In the genomic region with DNA sequence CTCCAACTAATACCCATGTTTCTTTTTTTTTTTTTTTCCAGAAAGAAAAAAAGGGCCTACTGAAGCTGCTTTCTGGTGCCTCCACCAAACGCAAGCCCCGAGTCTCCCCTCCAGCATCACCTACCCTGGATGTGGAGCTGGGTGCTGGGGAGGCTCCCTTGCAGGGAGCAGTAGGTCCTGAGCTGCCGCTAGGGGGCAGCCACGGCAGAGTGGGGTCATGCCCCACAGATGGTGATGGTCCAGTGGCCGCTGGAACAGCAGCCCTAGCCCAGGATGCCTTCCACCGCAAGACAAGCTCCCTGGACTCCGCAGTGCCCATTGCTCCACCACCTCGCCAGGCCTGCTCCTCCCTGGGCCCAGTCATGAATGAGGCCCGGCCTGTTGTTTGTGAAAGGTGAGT, we compare ENCODE assay signal across 13 mouse cellular contexts.
DNase-seq lines count a peak whose midpoint lies in the region; ATAC-seq and TF ChIP-seq lines count a peak whose summit lies in the region.
"Had no signal": no experiment of that assay in that cellular context is flagged by ENCODE, and none has a peak within 500 bp of the region (broad histone marks: within the 10 kb centered on the region; RNA-seq: fewer than 3 reads in every experiment).

No protein-coding gene starts in this region.

- no peaks in the 10 kb centered on the region for H3K9me3 ChIP-seq in kidney, embryonic 14.5 days (ENCODE audit: control insufficient read depth, low read length)
- H3K9me3 ChIP-seq: embryonic facial prominence, embryonic 15.5 days; liver, embryonic 13.5 days had no signal

- peak; percentile 54 for TF ChIP-seq CTCF in kidney, adult 2 months (conservative IDR thresholded peaks at IDR 0.05; ENCODE audit: insufficient read depth, insufficient read length, low read depth, low read length)
- peak; percentile 18; the same call in 1 of the 2 replicates for TF ChIP-seq CTCF in thymus, adult 2 months (IDR thresholded peaks at IDR 0.05; ENCODE audit: borderline replicate concordance, control insufficient read depth, extremely low read depth, insufficient read depth, low read length, poor library complexity)
- TF ChIP-seq CTCF in small intestine, adult 2 months (IDR thresholded peaks at IDR 0.05; ENCODE audit: extremely low read depth, insufficient read length, insufficient replicate concordance, low read depth, low read length), result peak; percentile 52; the same call in 1 of the 2 replicates

- H3K36me3 ChIP-seq in kidney, adult 2 months (ENCODE audit: control insufficient read depth, insufficient read depth, low read length), result peaks cover 11% of the 10 kb centered on the region
- H3K36me3 ChIP-seq in kidney, embryonic 14.5 days (ENCODE audit: control insufficient read depth, insufficient read depth, low read length), result peaks cover 31% of the 10 kb centered on the region
- no peaks in the 10 kb centered on the region for H3K36me3 ChIP-seq in thymus, adult 2 months (ENCODE audit: control insufficient read depth, insufficient read depth, low read length)
- H3K36me3 ChIP-seq in small intestine, adult 2 months (ENCODE audit: control insufficient read depth, insufficient read depth, low read length), result peaks cover 44% of the 10 kb centered on the region

- WGBS in kidney, adult 2 months, result 79% methylated on average over 9 of the region's 9 CpGs
- WGBS in kidney, embryonic 14.5 days, result 79% methylated on average over 9 of the region's 9 CpGs
- WGBS in thymus, adult 2 months, result 86% methylated on average over 9 of the region's 9 CpGs
- 79% methylated on average over 9 of the region's 9 CpGs for WGBS in small intestine, adult 2 months

- TF ChIP-seq POLR2A in kidney, adult 2 months (IDR thresholded peaks at IDR 0.05; ENCODE audit: low read depth, low read length), result no peak
- TF ChIP-seq POLR2A in thymus, adult 2 months (IDR thresholded peaks at IDR 0.05; ENCODE audit: control insufficient read depth, extremely low read depth, insufficient read depth, low read length, poor library complexity), result no peak
- no peak for TF ChIP-seq POLR2A in small intestine, adult 2 months (IDR thresholded peaks at IDR 0.05; ENCODE audit: low read depth, low read length)

- peaks cover 5% of the 10 kb centered on the region; the same call in 1 of the 2 replicates for H3K4me1 ChIP-seq in kidney, adult 2 months (ENCODE audit: control insufficient read depth, insufficient read depth, low read length)
- 0 out of 2 replicates have a peak, but pooled peaks cover 5% of the 10 kb centered on the region for H3K4me1 ChIP-seq in kidney, embryonic 14.5 days (ENCODE audit: control insufficient read depth, insufficient read depth, low read length)
- no peaks in the 10 kb centered on the region for H3K4me1 ChIP-seq in thymus, adult 2 months (replicated peaks; ENCODE audit: control insufficient read depth, insufficient read depth, low read length)
- H3K4me1 ChIP-seq in small intestine, adult 2 months (ENCODE audit: control insufficient read depth, insufficient read depth, insufficient read length, low read length), result peaks cover 2% of the 10 kb centered on the region

- H3K9ac ChIP-seq in kidney, embryonic 14.5 days (ENCODE audit: low read depth, low read length), result no peak overlapping the region
- H3K9ac ChIP-seq: embryonic facial prominence, embryonic 15.5 days; liver, embryonic 13.5 days had no signal

- no peak overlapping the region for H3K4me3 ChIP-seq in kidney, adult 2 months (ENCODE audit: insufficient read depth, low read depth, low read length)
- H3K4me3 ChIP-seq in kidney, embryonic 14.5 days (ENCODE audit: low read length), result no peak overlapping the region
- no peak overlapping the region for H3K4me3 ChIP-seq in thymus, adult 2 months (ENCODE audit: control insufficient read depth, insufficient read depth, low read length)
- H3K4me3 ChIP-seq in small intestine, adult 2 months (ENCODE audit: low read depth, low read length), result no peak overlapping the region
- H3K4me3 ChIP-seq: embryonic facial prominence, embryonic 15.5 days; liver, embryonic 13.5 days had no signal

- no peak overlapping the region for H3K27ac ChIP-seq in kidney, adult 2 months (ENCODE audit: insufficient read depth, low read depth, low read length)
- H3K27ac ChIP-seq in kidney, embryonic 14.5 days (ENCODE audit: low read depth, low read length), result no peak overlapping the region
- no peak overlapping the region for H3K27ac ChIP-seq in thymus, adult 2 months (ENCODE audit: control insufficient read depth, insufficient read depth, low read length)
- peak overlapping the region; percentile 13; the same call in 1 of the 2 replicates for H3K27ac ChIP-seq in small intestine, adult 2 months (ENCODE audit: insufficient read depth, low read depth, low read length)
- H3K27ac ChIP-seq: embryonic facial prominence, embryonic 15.5 days; liver, embryonic 13.5 days had no signal

- H3K4me2 ChIP-seq in kidney, embryonic 14.5 days (replicated peaks; ENCODE audit: low read depth, low read length), result no peak overlapping the region
- H3K4me2 ChIP-seq: embryonic facial prominence, embryonic 15.5 days; liver, embryonic 13.5 days had no signal

- DNase-seq in kidney, adult 2 months, result no peak
- DNase-seq in thymus, adult 2 months, result no peak
- no peak for DNase-seq in thymus, postnatal 10 days (ENCODE audit: low spot score in 2 of 2)
- DNase-seq in ZHBTc4 (ENCODE audit: low read depth, low spot score), result peak; percentile 36
- no peak for DNase-seq in urinary bladder, postnatal 36 days (ENCODE audit: low spot score in 2 of 2)
- DNase-seq: cerebellum, adult 11 months; gastrocnemius, postnatal 14 days; heart, postnatal 4 days; liver, embryonic 13.5 days; right cerebral cortex, postnatal 25 days had no signal

- H3K27me3 ChIP-seq in kidney, adult 2 months (replicated peaks; ENCODE audit: control insufficient read depth, insufficient read depth, low read length), result no peaks in the 10 kb centered on the region
- no peaks in the 10 kb centered on the region for H3K27me3 ChIP-seq in kidney, embryonic 14.5 days (ENCODE audit: control insufficient read depth, insufficient read depth, low read length)
- no peaks in the 10 kb centered on the region for H3K27me3 ChIP-seq in thymus, adult 2 months (ENCODE audit: control insufficient read depth, insufficient read depth, low read length)
- no peaks in the 10 kb centered on the region for H3K27me3 ChIP-seq in small intestine, adult 2 months (ENCODE audit: control insufficient read depth, insufficient read depth, low read length)
- H3K27me3 ChIP-seq: embryonic facial prominence, embryonic 15.5 days; liver, embryonic 13.5 days had no signal

- no peak for ATAC-seq in kidney, embryonic 14.5 days (ENCODE audit: low FRiP score, low TSS enrichment)
